Mouse (Mus musculus): ENCODE results near the gene Samd4.

DNA sequence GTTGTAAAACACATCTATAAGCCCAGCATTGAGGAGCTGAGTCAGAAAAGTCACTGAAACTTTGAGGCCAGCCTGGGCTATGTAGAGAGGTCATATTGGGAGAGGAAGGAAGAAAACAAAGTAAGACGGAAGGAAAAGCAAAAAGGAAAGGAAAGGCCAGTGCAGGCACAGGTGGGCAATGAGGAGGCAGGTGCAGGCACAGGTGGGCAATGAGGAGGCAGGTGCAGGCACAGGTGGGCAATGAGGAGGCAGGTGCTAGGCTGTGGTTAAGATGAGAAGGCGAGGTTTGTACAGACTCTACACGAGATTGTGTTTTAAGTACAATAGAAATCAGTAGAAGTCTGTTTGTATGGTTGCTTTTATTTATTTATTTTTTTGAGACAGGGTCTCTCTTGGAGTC lies 65.0 kb downstream of the Samd4 start:
- TF ChIP-seq GATA1 (IDR thresholded peaks at IDR 0.05; ENCODE audit: borderline replicate concordance, low read length) (no peak), FLI1 (IDR thresholded peaks at IDR 0.05; ENCODE audit: low read length) (no peak)

All from megakaryocyte, embryonic 14.5 days (primary cell).